Mouse (Mus musculus) inflammation-experienced regulatory T-cells, adult 16 weeks (primary cell): ENCODE results near the gene Zfhx3. TPM values are rescaled to one million over a fixed set of nuclear protein-coding genes. Genes with fewer than 3 reads are reported as not detected.

ENCODE experiments used
- polyA plus RNA-seq: library from polyadenylated mRNA; unstranded; fragments of 100-300 nt; shearing (Covaris generic); gene quantifications from one replicate; pipeline ENCODE4 v1.2.1, GENCODE M21; 2017

Zfhx3 gene
- polyA plus RNA-seq: 0.04 TPM

DNA sequence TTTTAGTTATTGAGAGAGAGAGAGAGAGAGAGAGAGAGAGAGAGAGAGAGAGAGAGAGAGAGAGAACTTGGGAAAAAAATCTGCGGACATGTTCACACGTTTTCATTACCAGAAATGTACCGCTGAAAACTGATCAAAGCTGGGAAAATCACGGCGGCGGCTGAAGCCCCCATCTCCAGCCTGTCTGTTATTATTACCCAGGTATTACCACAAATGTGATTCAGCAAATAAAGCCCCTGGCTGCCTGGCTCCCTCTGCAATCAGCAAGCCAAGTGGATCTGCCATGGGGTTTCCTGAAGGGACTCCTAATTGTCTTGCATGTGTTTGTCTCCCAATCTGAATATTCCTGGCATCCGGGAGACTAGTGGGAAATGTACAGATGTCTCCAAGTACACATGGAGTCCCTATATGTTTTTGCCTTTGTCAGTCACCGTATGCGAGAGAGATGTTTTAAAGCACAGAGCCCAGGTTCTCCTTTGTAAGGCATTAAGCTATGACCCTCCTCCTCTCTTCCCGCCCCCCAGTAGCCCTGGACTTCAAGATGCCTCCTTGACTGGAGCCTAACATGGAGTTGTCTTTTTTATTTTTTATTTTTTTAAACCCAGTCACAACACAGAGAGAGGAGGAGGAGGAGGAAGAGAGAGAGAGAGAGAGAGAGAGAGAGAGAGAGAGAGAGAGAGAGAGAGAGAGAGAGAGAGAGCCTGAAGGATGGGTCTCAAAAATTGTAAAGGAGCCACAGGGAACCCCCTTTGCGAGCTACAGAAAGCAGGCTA is at the start of gene Zfhx3:
Zfhx3 (plus strand) TSS at position 723 of the 773 bp plus-strand sequence.

